Mouse (Mus musculus) G1E (cell line): Measurements from ENCODE around the gene Inha.

Experiments used
- CTCF ChIP-seq: IDR thresholded peaks from 2 replicates; pipeline ENCODE4 v1.5.1; 2012; ENCODE audit warnings: low read depth, low read length, inconsistent platforms, mixed read lengths
- GATA1 ChIP-seq: IDR thresholded peaks from 2 replicates; pipeline ENCODE4 v1.6.1; 2012; ENCODE audit warnings: borderline replicate concordance, low read length, inconsistent platforms, mixed read lengths
- POLR2AphosphoS5 ChIP-seq: IDR thresholded peaks from 2 replicates; pipeline ENCODE4 v1.6.1; 2012; ENCODE audit warnings: low read depth, low read length, inconsistent platforms; ENCODE audit not compliant: insufficient replicate concordance
- TAL1 ChIP-seq: conservative IDR thresholded peaks from 2 replicates; pipeline ENCODE4 v1.6.1; 2012; ENCODE audit warnings: low read depth, low read length, inconsistent platforms, mixed read lengths

DNA sequence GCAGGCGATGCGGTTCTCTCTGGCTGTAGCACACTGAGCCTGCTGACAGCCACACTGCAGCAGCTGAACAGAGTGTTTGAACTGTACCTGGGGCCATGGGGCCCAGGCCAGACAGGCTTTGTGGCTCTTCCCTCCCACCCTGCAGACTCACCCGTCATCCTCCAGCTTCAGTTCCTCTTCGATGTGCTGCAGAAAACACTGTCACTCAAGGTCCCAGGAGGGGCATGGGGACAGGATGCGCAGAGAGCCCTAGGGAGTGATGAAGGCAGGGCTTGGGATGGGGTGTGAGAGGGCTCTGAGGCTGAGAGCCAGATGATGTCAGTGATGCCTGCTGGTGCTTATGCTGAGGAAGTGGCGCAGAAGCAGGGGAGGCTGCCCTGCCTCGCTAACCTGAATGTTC, 17.8 kb downstream of the Inha start:
- TF ChIP-seq CTCF (no peak), GATA1 (no peak), TAL1 (no peak), POLR2AphosphoS5 (no peak)
